Mouse (Mus musculus) thymus, postnatal 14 days (tissue): ENCODE results near the gene Ints7.

Source experiments
- DNase-seq: peaks from one replicate; pipeline ENCODE4 v3.0.0; 2021

The Ints7 gene

DNA sequence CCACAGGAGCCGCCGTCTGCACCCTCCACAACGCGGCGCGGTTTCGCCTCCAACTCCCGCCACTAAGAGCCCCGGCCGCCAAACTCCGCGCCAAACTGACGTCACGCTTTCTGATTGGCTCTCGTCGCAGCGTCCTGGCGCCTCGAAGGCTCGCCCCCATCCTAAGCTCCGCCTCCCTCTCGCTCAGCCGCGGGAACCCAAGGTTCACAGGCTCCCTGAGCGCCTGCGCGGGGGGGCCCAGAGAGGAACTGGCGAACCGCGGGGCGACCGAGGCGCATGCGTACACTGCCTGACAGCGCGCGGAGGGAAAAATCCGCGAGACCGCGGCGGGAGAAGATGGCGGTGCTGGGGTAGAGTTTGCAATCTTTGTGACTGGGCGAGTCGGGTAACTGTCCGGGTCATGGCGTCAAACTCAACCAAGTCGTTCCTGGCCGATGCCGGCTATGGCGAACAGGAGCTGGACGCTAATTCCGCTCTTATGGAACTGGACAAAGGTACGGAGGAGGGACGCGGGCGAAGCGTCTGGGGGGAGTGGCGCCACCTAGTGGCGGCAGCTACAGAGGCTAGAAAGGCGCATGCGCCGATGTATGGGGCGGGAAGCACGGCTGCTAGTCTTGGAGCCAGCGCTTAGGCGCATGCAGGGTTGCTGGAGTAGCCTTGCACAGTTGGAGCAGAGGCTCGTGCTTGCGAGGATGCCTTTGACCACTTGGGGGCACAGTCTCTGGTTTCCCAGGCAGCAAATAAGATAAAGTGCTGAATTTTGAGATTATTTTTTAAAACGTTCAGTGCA is at the start of gene Ints7, which contains the start of gene Dtl:
TSS of gene Ints7 (plus strand) at position 179 of the 790 bp plus-strand sequence.
TSS of gene Dtl (minus strand) at position 87 of the 790 bp plus-strand sequence.
- peak; percentile 100 for DNase-seq

DNA sequence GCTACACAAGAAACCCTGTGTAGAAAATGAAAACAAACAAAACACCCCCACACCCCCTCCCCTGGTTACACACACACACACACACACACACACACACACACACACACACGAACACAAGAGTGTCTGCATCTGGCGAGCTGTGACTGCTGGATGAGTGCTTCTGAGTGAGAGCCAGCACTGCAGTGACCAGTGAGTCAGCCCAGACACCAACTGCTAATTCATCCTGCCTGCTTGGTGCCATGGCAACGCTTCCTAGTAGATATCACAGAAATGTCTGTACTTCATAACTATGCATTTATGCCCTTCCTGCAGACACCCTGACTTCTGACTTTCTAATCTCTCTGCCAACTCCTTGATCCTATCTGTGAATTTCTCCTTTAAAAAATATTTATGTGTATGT is 48.3 kb upstream of the Ints7 start:
- DNase-seq, result no peak

DNA sequence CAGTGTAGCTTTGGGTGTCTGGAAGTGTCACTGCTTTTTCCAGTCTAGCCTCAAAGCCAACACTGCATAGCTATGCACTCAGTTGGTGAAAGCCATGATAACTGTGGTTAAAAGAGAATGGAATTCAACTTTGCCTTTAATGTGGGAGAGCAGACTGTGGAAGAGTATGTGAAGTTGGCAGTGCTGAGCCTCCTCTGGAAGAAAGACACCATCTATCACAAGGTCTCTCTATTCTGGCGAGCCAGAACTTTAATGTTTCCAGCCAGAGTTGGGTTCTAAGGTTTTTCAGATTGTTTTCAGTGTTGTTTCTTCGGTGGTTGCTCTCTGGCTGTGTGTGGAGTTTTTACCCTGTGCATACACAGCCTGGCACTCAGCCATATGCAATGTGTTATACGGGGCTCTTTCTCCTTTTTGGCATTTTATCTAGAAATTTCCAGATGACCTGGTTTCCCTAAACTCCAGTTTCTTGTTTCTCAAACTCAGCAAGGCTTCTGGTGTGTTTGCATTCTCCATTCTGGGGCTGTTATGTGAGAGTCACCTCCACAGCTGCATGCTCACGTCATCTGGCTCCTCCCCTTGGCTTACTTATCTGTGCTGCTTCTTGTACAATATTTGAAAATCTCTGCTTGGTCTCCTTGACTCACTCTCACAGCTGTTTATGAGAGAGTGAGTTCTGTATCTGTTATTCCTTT is 47.4 kb upstream of the Ints7 start:
- DNase-seq, result peak; percentile 76

DNA sequence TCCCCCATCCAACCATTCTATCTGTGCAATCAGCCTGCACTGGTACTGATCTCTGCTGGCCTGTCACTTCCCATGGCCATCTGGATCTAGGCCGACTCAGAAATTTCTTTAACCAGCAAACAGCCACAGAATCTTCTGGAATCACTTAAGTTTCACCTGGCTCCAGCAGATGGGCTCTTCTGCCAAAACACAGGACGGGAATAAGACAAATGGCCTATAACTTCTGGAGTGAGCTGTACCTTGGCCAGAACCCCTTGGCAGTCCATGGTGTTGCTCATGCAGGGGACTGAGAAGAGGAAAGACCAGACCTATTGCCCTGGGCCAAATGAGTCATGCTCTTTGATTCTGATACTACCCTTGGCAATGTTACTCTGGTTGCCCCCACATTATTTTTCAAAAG is 46.0 kb upstream of the Ints7 start:
- DNase-seq, result no peak

DNA sequence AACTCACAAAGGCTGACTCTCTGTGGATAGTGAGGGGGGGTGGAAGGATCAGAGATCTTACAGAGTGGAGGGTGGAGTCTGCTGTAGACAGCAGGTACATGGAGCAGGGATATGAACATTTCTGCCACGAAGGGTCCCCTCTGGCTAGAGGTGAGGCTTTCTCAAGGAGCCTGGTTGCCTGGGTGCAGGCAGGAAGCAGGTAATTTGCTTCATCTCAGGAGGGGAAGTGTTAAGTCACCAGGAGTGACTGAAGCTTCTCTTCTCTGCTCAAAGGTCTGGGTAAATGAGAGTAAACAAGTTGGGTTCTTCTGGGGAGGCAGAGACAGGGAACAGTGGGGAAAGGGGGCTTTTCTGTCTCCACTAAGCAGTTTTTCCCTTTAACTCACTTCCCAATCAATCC is 44.4 kb upstream of the Ints7 start:
- no peak for DNase-seq

DNA sequence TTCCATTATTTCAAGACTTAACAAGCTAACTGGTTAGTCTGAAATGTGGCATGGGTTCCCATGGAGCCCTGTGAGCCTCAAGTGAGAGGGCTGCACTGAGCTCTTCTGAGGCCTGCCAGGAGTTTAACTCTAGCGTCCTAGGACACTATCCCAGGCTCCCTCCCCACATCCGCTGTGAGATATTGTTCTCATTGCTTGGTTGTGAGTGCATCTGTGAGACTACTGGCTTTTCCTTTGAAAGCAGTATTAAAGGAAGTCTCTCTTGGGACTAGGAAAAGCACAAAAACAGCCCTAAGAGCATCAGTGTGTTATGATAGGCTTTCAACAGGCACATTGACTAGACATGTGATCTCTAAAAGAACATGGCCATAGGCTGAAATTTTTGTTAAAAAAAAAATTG is 40.5 kb upstream of the Ints7 start:
- DNase-seq, result no peak

DNA sequence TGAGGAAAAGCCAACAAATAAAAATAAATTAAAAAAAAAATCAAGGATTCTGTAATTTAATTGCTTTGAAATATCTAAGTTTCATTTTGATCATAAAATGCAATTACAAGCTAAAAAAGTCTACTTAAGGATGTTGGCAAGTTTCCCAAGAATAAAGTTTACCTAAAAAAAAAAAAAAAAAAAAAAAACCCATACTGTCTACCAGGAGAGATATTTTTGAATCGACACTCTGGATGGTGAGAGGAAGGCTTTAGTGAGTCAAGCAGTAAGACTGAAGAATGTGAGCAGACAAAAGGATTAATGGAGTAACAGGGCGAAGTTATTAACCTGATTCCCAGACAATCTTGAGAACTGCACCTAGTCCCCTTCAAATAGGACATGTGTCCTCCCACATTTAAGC is 35.1 kb upstream of the Ints7 start:
- no peak for DNase-seq

DNA sequence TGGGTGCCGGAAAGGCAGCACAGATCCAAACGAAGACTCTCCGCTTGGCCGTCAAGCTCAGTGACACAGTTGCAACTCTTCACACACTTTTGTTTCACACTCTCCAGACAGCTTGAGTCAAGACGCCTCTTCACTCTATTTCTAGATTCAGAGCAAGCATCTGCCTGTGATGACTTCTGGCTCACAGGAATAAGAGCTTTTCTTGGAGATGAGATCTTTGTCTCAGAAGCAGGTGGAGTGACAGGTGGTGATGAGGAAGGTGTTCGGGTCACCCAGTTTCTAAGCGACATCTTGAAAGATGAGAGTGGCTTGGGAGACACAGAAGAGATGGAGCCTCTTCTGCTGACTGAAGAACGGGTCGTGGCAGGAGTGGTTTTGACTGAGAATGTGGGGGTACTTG is 34.4 kb upstream of the Ints7 start:
- DNase-seq, result no peak

DNA sequence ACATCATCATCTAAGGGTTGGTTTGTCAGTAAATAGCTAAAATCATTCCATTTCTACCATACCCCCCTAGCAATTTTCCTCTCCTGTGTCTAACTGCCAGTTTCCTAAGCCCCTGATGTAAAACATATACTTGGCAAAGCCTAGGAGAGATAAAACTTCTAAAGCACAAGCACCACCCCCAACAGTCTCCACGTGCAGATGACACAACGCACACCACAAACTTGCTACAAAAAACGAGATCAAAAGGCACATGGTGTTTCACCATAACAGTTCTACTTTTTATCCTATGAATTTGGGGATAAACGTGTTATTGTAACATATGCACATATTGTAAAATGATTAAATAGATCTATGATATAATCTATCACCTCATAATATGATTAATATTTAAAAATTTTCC is 33.8 kb upstream of the Ints7 start:
- DNase-seq, result peak; percentile 51

DNA sequence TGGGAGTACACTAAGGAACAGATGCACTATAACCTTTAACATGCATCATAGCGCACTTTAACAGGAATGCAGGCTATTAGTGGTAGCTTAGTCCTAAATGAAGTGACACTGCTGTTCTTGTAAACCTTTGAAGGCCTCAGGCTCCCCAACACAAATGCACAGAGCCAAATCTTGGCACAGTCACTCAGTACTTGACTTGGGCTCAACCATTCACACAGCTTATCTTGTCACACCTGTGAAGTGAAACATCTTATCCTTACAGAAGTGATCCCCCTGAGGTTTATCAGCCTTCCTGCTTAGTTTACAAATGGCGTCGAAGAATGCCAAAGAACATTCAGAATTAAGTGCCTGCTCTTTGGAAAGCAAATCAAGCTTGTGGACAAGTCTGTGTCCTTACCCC is 31.7 kb upstream of the Ints7 start:
- no peak for DNase-seq

DNA sequence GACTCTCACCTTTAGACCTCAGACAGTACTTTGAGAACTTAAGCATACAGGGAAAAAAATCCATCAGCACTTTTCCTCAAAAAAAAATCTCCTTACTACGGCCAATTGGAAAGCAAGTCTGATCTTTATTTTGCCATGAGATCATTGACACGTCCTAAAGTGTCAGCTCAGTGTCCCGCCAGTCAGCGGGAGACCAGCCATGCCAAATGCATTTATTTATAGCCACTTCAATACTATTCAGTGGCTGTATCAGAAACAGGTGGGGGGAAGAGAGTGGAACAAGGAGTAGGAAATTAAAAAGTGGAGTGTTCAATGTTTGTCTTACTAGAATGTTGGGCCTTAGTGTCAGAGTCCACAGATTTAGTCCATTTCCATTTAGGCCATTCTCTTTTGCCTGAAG is 24.6 kb upstream of the Ints7 start:
- DNase-seq, result no peak

DNA sequence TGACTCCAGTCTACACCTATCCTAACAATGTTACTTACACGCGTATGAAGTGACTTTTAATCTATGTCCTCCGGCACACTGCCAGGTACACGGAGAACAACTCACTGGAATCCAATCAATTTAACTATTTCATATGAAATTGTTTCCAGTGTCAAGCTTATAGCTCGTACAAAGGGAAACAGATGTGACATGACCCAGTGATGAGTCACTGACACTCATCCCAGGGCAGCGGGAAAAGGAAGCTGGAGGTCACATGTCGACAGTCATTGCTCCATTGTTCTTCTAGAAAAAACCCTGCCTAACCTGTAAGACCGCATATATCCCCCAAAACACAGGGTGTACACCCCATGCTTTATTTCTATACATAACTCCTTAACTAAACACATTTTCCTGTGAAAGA is 18.3 kb upstream of the Ints7 start:
- no peak for DNase-seq

DNA sequence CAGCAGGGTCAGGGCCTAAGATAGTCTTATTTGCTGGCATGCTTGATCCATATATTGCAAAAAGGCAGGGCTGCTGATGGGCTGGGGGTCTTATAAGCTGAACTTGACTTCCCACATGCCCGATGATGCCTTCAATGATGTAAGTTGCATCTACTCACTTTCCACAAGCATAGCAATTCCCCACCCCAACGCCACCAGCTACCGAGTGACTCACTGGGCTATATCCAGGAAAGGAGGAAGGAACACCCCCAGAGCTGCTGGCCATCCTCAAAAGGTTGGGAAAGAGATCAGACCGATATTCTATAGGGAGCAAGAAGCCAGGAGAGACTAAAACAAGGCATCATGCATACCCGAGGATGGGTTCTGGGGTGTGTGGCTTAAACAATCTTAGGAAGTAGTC is 15.7 kb upstream of the Ints7 start:
- no peak for DNase-seq

DNA sequence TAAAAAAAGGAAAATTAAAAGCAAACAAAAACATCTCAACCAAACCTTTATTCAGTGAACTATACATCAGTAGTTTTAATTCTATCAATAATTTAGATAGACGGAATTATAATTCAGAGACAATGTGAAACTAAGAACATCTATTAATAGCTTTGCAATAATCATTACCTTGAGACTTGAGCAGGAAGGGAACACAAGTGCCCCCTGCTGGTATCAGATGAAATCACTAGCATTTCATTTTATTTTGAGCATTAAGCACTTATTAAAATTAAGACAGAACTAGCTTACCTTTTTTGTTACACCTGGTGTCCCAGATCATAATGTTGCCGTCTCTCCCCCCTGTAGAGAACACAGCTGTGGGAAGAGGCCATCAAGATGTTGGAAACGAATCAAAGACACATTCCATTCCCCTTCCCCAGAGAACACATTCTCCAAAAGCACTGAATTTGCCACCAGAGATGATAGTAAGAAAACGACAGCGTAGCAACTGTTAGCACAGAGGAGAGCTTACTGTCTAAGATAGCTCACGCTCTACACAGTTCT is 12.5 kb upstream of the Ints7 start:
- peak; percentile 47 for DNase-seq

DNA sequence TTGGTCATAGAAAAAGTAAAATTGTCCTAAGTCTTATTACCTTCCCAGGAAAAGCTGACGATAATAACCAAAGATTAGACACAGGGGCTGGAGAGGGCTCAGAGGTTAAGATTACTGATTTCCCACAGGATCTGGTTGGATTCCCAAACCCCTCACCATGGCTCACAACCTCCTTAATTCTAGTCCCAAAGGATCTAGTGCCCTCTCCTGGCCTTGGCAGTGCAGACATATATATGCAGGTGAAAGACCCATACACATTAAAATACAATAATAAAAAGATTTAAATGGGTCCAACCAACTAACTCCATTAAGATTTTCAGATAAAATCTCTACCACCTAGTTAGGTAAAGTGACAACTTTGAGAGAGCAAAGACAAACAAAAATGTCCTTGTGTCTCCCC is 7.6 kb upstream of the Ints7 start:
- peak; percentile 45 for DNase-seq

DNA sequence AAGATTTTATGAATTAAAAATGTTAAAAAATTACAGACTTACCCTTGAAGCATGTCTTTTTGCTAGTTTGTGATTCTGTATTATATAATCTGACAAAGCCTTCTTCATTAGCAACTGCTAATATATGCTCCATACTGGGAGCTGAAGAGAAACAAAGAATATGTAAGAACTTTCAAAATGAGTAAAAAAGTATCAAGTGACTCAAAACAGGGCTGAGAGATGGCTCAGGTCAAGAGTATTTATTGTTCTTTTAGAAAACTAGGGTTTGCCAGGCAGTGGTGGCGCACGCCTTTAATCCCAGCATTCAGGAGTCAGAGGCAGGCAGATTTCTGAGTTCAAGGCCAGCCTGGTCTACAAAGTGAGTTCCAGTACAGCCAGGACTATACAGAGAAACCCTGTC is 5.8 kb upstream of the Ints7 start:
- DNase-seq, result no peak

DNA sequence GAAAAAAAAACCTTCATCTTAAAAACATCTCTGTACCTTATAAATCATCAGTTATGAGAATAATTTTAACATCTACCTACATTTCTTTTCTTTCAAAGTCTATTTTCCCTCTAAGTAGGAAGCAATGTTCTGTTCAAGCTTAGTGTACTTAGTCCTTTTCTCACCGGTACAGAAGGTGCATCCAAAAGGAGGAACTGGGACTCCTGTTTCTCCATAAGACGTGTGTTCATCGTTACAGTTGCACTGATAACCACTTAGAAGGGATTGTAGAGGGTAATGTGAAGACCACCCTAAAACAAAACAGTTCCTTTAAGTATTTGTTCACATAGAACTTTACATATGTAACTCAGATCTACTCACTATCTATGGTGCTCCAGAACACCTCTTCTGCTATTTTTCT is 5.0 kb upstream of the Ints7 start:
- DNase-seq, result no peak

DNA sequence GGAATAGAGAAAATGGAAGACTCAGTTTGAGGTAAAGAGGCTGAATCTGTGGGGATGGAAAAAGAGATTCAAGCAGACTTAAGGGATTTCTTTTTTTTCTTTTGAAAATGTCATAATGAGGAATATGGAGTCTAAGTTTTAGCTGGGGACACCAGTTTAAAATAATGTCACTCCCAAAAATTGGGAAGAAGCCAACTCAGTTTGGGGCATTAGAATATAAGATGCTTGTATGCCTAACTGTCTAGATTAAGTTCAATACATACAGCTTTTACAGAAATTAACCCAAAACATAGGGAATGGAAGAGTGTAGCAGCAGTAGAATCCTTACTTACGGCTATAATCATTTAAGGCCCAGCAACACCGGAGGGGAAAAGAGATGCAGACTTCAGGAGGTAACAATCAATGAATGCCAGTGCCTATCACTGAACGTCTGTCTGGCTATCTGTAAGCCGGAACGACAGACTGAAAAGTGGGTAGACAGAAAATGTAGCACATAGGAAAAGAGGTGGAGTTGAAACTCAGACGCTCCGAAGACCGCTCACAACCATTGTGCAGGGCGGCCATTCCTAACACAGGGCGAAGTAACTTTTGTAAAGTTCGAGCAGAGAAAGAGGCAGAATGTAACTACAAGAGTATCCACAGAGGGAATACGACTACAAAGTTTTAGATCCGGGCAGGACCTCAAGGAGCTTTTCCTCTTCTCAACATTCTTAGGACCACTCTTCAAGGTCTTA is 1.4 kb upstream of the Ints7 start:
- DNase-seq, result peak; percentile 13

DNA sequence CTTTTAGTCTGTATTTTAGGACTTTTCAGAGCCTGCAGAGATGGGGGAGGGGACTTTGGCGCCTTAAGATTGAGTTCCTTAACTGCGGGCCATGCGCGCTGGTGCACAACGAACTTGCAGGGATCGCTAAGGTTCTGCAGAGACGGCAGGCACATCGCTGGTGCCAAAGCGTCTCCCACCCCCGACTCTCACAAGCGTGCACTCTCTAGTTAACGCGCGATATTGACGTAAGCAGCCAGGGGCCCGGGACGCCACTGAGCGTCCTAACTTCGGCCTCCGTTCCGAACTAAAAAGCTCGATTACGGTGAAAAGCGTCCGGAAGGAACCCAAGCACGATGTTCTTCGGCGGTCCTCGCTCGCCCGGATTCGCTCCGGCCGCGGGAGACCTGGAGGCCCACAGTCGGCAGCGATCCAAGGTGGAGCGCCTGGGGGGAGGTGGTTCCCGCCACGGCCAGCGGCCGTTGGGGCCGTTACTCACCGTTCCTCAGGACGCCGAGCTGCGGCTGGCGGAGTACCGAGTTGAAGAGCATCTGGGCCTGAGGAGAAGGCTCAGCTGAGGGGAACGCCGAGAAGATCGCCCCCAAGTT is 472 bp upstream of the Ints7 start:
- DNase-seq, result peak; percentile 67

DNA sequence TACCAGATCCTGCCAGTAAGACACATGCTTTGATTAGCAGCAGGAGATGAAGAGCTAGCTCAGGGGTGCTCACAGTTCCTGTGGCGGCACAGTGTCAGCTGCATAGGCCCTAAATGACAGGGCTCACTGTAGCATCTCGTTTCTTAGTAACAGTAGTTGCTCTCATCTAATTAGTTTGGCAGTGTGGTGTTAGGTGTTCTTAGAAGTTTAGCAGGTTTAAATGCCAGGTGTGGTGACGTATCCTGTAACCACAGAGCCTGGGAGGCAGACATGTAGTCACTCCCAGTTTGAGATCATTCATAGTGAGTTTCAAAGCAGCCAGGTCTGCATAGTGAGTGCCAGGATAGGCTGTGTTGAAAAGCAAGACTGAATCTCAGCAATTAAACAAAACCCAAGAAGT is 4.1 kb downstream of the Ints7 start:
- DNase-seq, result no peak

DNA sequence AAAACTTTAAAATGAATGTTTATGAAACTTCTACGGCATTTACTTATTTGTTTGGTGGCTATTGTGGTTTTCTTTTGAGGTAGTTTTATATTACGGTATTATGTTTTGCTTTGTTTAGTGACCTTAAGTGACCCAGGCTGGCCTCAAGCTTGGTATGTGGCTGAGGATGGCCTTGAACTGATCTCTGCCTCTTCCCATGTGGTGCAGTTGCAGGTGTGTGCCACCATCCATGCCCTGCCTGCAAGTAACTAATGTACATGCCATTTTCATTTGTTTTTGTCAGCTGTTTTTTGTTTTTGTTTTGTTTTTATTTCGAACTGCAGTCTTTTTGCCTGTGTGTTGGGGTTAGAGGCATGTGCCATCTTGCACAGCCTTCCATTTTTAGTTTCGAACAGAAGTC is 6.2 kb downstream of the Ints7 start:
- no peak for DNase-seq

DNA sequence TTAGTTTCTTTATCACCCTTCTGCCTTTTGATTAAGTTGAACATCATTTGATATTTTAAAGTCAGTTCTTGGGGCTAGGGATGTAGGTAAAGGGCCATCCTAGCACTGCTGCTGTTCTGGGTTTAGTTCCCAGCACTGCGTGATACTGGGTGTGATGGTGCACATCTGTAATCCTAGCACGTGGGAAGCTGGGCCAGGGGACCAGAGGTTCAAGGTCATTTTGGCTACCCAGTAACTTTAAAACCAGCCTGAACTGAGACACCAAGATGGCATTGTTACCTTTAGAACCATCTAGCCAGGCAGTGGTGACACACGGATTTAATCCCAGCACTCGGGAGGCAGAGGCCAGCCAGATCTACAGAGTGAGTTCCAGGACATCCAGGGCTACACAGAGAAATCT is 8.4 kb downstream of the Ints7 start:
- DNase-seq, result no peak

DNA sequence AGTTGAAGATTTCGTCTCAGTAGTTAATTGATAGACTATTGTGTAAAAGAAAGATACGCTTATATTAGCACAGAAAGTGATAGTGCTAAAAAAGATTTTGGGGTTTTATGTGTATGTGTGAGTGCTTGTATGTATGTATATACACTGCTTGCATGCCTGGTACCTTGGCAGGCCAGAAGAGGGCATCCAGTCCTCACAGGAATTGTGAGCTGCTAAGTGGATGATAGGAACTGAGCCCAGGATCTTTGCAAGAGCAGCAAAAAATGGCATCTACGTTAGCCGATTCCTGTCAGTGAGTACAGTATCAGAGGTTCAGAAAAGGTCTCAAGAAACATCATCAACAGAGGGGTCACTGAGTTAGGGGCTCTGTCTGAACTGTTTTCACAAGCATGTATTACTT is 9.0 kb downstream of the Ints7 start:
- no peak for DNase-seq
